In the genomic region with DNA sequence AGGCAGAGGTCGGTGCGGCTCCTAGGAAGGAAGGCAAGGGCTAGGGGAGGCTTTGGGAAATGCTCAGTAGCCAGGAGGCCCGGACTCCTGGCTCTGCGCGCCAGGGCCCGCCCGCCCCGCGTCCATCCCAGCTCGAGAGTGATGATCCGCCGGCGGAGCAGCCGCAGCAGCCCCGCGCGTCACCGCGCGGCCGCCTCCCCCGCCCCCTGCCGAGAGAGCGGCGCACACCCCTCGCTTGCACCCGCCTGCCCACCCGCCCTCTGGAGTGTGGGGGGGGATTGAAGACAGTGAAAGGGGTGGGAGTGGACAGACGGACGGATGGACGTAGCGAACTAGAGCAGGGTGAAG, we compare ENCODE assay signal across 8 mouse cellular contexts. TPM values are rescaled to one million over a fixed set of nuclear protein-coding genes. Genes with fewer than 3 reads are reported as not detected.
DNase-seq lines count a peak whose midpoint lies in the region; ATAC-seq lines count a peak whose summit lies in the region.

A gene (minus strand): TSS at position 181 of the 348 bp plus-strand sequence.

- no peak for ATAC-seq in kidney, embryonic 14.5 days (ENCODE audit: low FRiP score, low TSS enrichment)
- ATAC-seq in embryonic facial prominence, embryonic 13.5 days (ENCODE audit: insufficient number of reproducible peaks, insufficient read depth, low FRiP score, low TSS enrichment, low read depth): peak; percentile 74
- peak; percentile 20 for ATAC-seq in inflammation-experienced regulatory T-cells, adult 6 months

- H3K79me2 ChIP-seq in macrophage (ENCODE audit: inconsistent target): peaks cover 14% of the 10 kb centered on the region

- H3K4me3 ChIP-seq in kidney, embryonic 14.5 days (ENCODE audit: low read length): peak within 1 kb of the TSS; percentile 73
- H3K4me3 ChIP-seq in embryonic facial prominence, embryonic 13.5 days: peak within 1 kb of the TSS; percentile 80
- peak within 1 kb of the TSS; percentile 88 for H3K4me3 ChIP-seq in macrophage (ENCODE audit: inconsistent target)

- H3K27me3 ChIP-seq in kidney, embryonic 14.5 days (ENCODE audit: control insufficient read depth, insufficient read depth, low read length): 0 out of 2 replicates have a peak, but pooled peaks cover 2% of the 10 kb centered on the region
- H3K27me3 ChIP-seq in embryonic facial prominence, embryonic 13.5 days: no peaks in the 10 kb centered on the region

- no peaks in the 10 kb centered on the region for H3K9me3 ChIP-seq in kidney, embryonic 14.5 days (ENCODE audit: control insufficient read depth, low read length)
- H3K9me3 ChIP-seq in embryonic facial prominence, embryonic 13.5 days: no peaks in the 10 kb centered on the region

- peaks cover 46% of the 10 kb centered on the region for H3K4me1 ChIP-seq in kidney, embryonic 14.5 days (ENCODE audit: control insufficient read depth, insufficient read depth, low read length)
- peaks cover 45% of the 10 kb centered on the region for H3K4me1 ChIP-seq in embryonic facial prominence, embryonic 13.5 days

- no peak for DNase-seq in kidney, adult 18-20 months
- peak; percentile 83 for DNase-seq in MN1 (ENCODE audit: low spot score)
- DNase-seq in thymus, postnatal 0 days (ENCODE audit: low spot score): no peak
- DNase-seq in urinary bladder, postnatal 14 days (ENCODE audit: low spot score): no peak

- H3K9ac ChIP-seq in kidney, embryonic 14.5 days (ENCODE audit: low read depth, low read length): peak within 1 kb of the TSS; percentile 79
- H3K9ac ChIP-seq in embryonic facial prominence, embryonic 13.5 days: peak within 1 kb of the TSS; percentile 84

- peak within 1 kb of the TSS; percentile 83 for H3K27ac ChIP-seq in kidney, embryonic 14.5 days (ENCODE audit: low read depth, low read length)
- H3K27ac ChIP-seq in embryonic facial prominence, embryonic 13.5 days: peak within 1 kb of the TSS; percentile 95
- peak within 1 kb of the TSS; percentile 78 for H3K27ac ChIP-seq in macrophage

- H3K36me3 ChIP-seq in kidney, embryonic 14.5 days (ENCODE audit: control insufficient read depth, insufficient read depth, low read length): peaks cover 10% of the 10 kb centered on the region; the same call in 1 of the 2 replicates
- H3K36me3 ChIP-seq in embryonic facial prominence, embryonic 13.5 days: peaks cover 13% of the 10 kb centered on the region
- no peaks in the 10 kb centered on the region for H3K36me3 ChIP-seq in macrophage (ENCODE audit: inconsistent target)

- peak within 1 kb of the TSS; percentile 98 for H3K4me2 ChIP-seq in kidney, embryonic 14.5 days (replicated peaks; ENCODE audit: low read depth, low read length)
- H3K4me2 ChIP-seq in embryonic facial prominence, embryonic 13.5 days: peak within 1 kb of the TSS; percentile 92

- WGBS in kidney, embryonic 14.5 days: 0% methylated on average over 24 of the region's 32 CpGs
- WGBS in embryonic facial prominence, embryonic 13.5 days: 0% methylated on average over 18 of the region's 32 CpGs
- 0% methylated on average over 27 of the region's 32 CpGs for WGBS in macrophage (ENCODE audit: missing documents)

RNA-seq across cellular contexts. Expression of the gene that starts here (rescaled TPM):
- polyA plus RNA-seq in kidney, embryonic 14.5 days (2014; fragmentation: Nextera tagmentation; extraction: Ambion mirVana): 7.8 and 8.5 TPM in 2 replicates
- 14.1 and 15.2 TPM in 2 replicates for polyA plus RNA-seq in embryonic facial prominence, embryonic 13.5 days (2015; fragmentation: Nextera tagmentation; extraction: Ambion mirVana)
- 1 to 10 TPM in 2 of 3 experiments, under 1 TPM in 1; 0.60 to 2.5 (median 1.2) TPM for polyA plus RNA-seq in inflammation-experienced regulatory T-cells, adult 6 months (2017; shearing (Covaris generic))
- 10 to 100 TPM in 11 of 26 experiments, 1 to 10 TPM in 15; 3.9 to 23.6 (median 8.2) TPM for total RNA-seq in macrophage (2018; cell fraction: chromatin; rRNA removed)
- total RNA-seq in macrophage (2018; cell fraction: cytosol; rRNA removed): 1 to 10 TPM in 16 of 26 experiments, under 1 TPM in 10; 0.59 to 2.6 (median 1.3) TPM
- 10 to 100 TPM in 5 of 26 experiments, 1 to 10 TPM in 21; 2.6 to 17.1 (median 6.2) TPM for total RNA-seq in macrophage (2018; cell fraction: nucleus; rRNA removed)
- 0.80 to 2.1 TPM (median 1.0 TPM) in 3 replicates for polyA plus RNA-seq in macrophage (2018)
- 1.2 and 1.9 TPM in 2 replicates for polyA plus RNA-seq in thymus, postnatal 0 days (2015; fragmentation: Nextera tagmentation; extraction: Ambion mirVana)
